Mouse (Mus musculus) G1E (cell line): ENCODE data around the gene Mars2. TPM values are rescaled to one million over a fixed set of nuclear protein-coding genes. Genes with fewer than 3 reads are reported as not detected.

ENCODE experiments used
- ATAC-seq: 2 replicates; pipeline ENCODE4 v1.8.0; 2016; ENCODE audit warnings: mild to moderate bottlenecking; ENCODE audit not compliant: insufficient number of reproducible peaks, poor library complexity, low FRiP score, severe bottlenecking; ENCODE audit errors: extremely low read depth
- DNase-seq: peaks from one replicate; pipeline ENCODE4 v3.0.0; 2012; ENCODE audit warnings: low spot score
- H3K27me3 ChIP-seq: 2 replicates; pipeline ENCODE4 v1.6.1; 2012; ENCODE audit warnings: mild to moderate bottlenecking, low read length, inconsistent platforms; ENCODE audit not compliant: insufficient read depth
- H3K36me3 ChIP-seq: replicated peaks from 2 replicates; pipeline ENCODE3; 2012; ENCODE audit warnings: mild to moderate bottlenecking, inconsistent platforms
- H3K4me1 ChIP-seq: 2 replicates; pipeline ENCODE4 v1.6.1; 2012; ENCODE audit warnings: low read depth, low read length, inconsistent platforms, mixed read lengths; ENCODE audit not compliant: insufficient read depth
- H3K4me3 ChIP-seq: 2 replicates; pipeline ENCODE4 v1.5.1; 2012; ENCODE audit warnings: low read depth, mild to moderate bottlenecking, inconsistent platforms, low read length, moderate library complexity, mixed read lengths
- H3K9me3 ChIP-seq: replicated peaks from 2 replicates; pipeline ENCODE4 v1.6.1; 2012; ENCODE audit warnings: inconsistent platforms
- CTCF ChIP-seq: IDR thresholded peaks from 2 replicates; pipeline ENCODE4 v1.5.1; 2012; ENCODE audit warnings: low read depth, low read length, inconsistent platforms, mixed read lengths
- GATA1 ChIP-seq: IDR thresholded peaks from 2 replicates; pipeline ENCODE4 v1.6.1; 2012; ENCODE audit warnings: borderline replicate concordance, low read length, inconsistent platforms, mixed read lengths
- GATA2 ChIP-seq: IDR thresholded peaks from 2 replicates; pipeline ENCODE4 v1.6.1; 2012; ENCODE audit warnings: low read depth, low read length, inconsistent platforms, borderline replicate concordance
- POLR2AphosphoS5 ChIP-seq: IDR thresholded peaks from 2 replicates; pipeline ENCODE4 v1.6.1; 2012; ENCODE audit warnings: low read depth, low read length, inconsistent platforms; ENCODE audit not compliant: insufficient replicate concordance
- TAL1 ChIP-seq: conservative IDR thresholded peaks from 2 replicates; pipeline ENCODE4 v1.6.1; 2012; ENCODE audit warnings: low read depth, low read length, inconsistent platforms, mixed read lengths
- polyA plus RNA-seq: library from polyadenylated mRNA; stranded (reverse); fragments of >175 nt; gene quantifications from 2 replicates; pipeline ENCODE4 v1.2.3, GENCODE M21; 2012
- total RNA-seq, 2 experiments: library from RNA; stranded (forward) in 1 of 2; stranded (reverse) in 1 of 2; fragments of 200-1000 nt in 1 of 2; fragments of >200 nt in 1 of 2; fragmentation: Nextera tagmentation in 1 of 2; gene quantifications; 2 replicates each; pipeline ENCODE4 v1.2.3; 2014 to 2017

The Mars2 gene
- total RNA-seq (2014; fragmentation: Nextera tagmentation) (9.6 and 12.0 TPM in 2 replicates), total RNA-seq (2017) (12.4 and 13.3 TPM in 2 replicates), polyA plus RNA-seq (3.3 and 3.8 TPM in 2 replicates)

DNA sequence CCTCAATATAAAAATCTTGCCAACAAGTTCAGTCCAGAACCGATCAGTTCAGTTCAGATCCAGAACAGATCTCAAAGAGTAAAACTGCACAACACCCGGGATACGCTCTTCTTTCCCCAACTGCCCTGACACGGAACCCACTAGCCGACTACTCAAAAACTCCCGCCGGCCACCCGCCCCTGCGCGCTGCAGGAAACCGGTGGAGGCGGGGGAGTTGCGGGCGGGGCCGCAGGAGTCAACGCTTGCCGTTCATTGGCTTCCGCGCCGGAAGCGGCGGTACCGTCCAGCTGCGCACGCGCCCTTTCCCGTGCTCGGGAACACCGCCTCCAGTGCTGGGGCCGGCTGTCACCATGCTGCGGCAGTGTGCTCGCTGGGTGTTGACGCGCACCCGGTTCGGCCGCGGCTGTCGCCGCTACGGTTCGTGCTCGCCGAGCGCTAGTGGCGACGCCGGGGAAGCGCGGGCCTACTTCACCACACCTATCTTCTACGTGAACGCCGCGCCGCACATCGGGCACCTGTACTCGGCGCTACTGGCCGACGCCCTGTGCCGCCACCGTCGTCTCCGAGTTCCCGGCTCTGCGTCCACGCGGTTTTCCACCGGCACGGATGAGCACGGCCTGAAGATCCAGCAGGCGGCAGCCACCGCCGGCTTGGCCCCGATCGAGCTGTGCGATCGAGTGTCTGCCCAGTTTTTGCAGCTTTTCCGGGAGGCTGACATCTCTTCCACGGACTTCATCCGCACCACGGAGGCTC lies at the start of gene Mars2:
Gene Mars2, plus strand, starts transcription at position 288 of the 753 bp plus-strand sequence.
- ATAC-seq (peak; percentile 84), DNase-seq (peak; percentile 98)
- peak within 1 kb of the TSS; percentile 86 for H3K4me3 ChIP-seq
- TF ChIP-seq TAL1 (no peak), GATA1 (no peak), POLR2AphosphoS5 (no peak), CTCF (no peak), GATA2 (no peak)
- H3K27me3 ChIP-seq, result peaks cover 6% of the 10 kb centered on the region
- H3K9me3 ChIP-seq, result no peaks in the 10 kb centered on the region
- H3K4me1 ChIP-seq, result peaks cover 50% of the 10 kb centered on the region
- peaks cover 27% of the 10 kb centered on the region for H3K36me3 ChIP-seq

DNA sequence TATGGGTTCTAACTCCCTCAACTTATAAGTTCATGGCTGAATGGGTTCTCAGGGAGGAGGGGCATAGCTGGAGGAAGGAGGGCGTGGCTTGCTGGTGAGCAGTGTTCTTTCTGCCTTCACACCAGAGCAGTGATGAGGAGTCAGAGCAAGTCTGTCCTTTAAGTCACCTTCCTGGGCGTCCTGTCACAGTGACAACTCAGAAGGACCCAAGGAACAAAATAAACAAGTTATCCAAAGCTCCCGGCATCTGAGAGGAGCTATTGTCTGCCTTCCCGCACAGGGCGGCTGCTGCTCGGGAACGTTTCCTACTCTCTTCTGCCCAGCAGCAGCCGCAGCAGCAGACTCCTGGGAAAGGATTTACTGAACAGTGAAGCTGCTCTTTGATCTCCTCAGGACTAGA lies 45.0 kb upstream of the Mars2 start:
- Histone ChIP-seq H3K4me3 (no peak overlapping the region), H3K27me3 (peaks cover 11% of the 10 kb centered on the region), H3K9me3 (no peaks in the 10 kb centered on the region), H3K4me1 (0 out of 2 replicates have a peak, but pooled peaks cover 2% of the 10 kb centered on the region), H3K36me3 (no peaks in the 10 kb centered on the region)
- ATAC-seq (no peak), DNase-seq (no peak)
- TF ChIP-seq GATA1, result no peak
- TF ChIP-seq GATA2, result no peak
- no peak for TF ChIP-seq POLR2AphosphoS5
- TF ChIP-seq TAL1, result no peak
- TF ChIP-seq CTCF, result no peak

DNA sequence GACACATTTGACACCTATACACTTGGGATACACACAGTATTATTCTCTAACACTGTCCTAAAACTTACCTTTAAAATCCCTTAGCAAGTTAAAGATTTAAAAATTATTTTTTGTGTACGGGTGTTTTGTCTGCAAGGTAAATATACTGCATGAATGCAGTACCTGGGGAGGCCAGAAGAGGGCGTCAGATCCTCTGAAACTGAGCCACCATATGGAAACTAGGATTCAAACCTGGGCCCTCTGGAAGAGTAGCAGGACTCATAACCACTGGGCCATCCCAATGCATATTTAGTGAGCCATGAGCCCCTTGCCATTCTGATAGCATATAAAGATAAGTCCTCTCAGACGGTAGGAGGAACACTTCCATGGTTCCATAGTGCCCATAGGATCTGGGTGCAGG lies 44.2 kb upstream of the Mars2 start:
- H3K27me3 ChIP-seq, result peaks cover 6% of the 10 kb centered on the region; the same call in 1 of the 2 replicates
- TF ChIP-seq CTCF (peak; percentile 74), GATA1 (no peak)
- no peak for DNase-seq
- H3K4me3 ChIP-seq, result no peak overlapping the region
- no peak for ATAC-seq
- H3K4me1 ChIP-seq, result 0 out of 2 replicates have a peak, but pooled peaks cover 2% of the 10 kb centered on the region
- no peaks in the 10 kb centered on the region for H3K36me3 ChIP-seq
- no peaks in the 10 kb centered on the region for H3K9me3 ChIP-seq

DNA sequence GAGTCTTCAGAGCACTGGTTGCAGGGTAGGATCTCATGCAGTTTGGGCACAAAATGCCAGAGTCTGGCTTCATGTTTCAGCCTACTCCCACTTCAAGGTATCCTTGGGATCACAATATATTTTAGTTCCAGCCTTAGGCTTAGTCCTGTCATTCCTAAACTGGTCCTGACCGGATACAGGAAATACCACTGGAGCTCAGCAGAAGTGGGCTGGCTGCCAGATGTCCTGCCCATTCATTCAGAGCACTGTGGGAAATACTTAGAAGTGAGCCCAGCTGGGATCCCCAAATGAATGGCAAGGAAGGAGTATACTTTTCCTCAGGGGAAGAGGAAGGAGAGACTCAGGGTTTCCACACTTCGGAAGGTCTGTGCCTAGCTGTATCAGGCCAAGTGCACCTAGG lies 43.7 kb upstream of the Mars2 start:
- DNase-seq (no peak), ATAC-seq (no peak)
- H3K9me3 ChIP-seq, result no peaks in the 10 kb centered on the region
- peaks cover 5% of the 10 kb centered on the region; the same call in 1 of the 2 replicates for H3K27me3 ChIP-seq
- no peak overlapping the region for H3K4me3 ChIP-seq
- TF ChIP-seq GATA2, result no peak
- TF ChIP-seq GATA1, result no peak
- TF ChIP-seq POLR2AphosphoS5, result no peak
- TF ChIP-seq CTCF, result no peak
- no peak for TF ChIP-seq TAL1
- no peaks in the 10 kb centered on the region for H3K36me3 ChIP-seq
- H3K4me1 ChIP-seq, result 0 out of 2 replicates have a peak, but pooled peaks cover 2% of the 10 kb centered on the region

DNA sequence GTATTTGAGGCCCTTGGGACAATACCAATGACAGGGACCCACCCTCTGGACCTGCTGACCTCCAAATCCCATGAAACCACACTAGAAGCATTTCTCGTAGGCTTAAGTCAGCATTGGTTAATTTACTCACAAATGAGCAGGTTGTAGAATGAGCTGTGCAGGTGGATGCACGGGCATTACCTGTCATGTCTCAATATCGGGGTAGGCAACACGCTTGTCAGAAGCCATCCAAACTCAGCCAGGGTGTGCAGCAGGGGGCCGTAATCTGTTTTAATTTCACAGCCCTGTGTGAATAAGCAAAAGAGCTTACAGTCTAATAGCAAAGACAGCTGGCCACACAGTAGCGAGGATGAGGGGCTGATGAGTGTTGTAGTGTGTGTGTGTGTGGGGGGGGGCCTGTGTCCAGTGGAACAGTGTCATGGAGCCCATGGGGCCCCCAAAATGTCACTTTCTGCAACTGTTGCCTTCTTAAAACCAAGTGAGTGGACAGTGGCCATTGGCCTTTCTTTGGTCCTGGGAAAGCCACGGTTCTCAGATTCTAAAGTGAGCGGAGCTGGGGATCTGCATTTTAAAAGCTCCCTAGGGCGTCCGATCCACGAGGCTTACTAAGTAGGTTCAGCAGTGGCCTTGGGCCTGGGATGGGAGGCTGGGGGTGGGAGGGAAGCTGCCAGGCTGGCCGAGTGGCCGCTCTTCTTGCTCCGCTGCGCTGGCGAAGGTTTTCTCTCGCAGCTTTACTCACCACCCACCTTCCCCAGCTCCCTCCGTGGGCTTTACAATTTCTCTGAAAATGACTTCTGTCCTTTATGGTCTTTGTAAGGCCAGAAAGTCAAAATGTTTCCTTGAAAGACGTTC lies 42.7 kb upstream of the Mars2 start:
- no peak for DNase-seq

DNA sequence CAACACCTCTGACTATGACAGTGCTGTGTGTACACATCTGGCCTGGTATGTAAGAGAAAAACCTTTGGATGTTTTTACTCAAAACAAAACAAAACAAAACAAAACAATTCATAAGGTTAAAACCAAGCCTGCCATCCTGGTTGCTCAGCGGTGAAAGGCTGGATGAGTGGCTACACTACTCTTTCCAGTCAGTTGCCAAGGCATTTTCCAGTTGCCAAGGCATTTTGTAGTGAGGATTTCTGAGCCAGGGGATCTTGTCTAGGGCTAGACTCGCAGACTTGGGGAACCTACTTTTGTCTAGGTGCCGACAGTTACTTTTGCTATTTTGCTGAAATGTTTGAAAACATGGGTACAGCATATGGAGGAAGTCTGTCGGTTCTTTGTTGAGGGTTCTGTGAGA lies 42.0 kb upstream of the Mars2 start:
- Histone ChIP-seq H3K27me3 (peaks cover 7% of the 10 kb centered on the region; the same call in 1 of the 2 replicates), H3K4me1 (peaks cover 4% of the 10 kb centered on the region), H3K36me3 (no peaks in the 10 kb centered on the region), H3K9me3 (no peaks in the 10 kb centered on the region), H3K4me3 (no peak overlapping the region)
- ATAC-seq (no peak), DNase-seq (no peak)
- no peak for TF ChIP-seq CTCF

More for the DNA sequence above, 42.7 kb upstream of the Mars2 start:
- TF ChIP-seq POLR2AphosphoS5, result no peak
- no peak for TF ChIP-seq GATA1
- TF ChIP-seq TAL1, result no peak
- no peak for TF ChIP-seq CTCF
- TF ChIP-seq GATA2, result no peak
- Histone ChIP-seq H3K27me3 (peaks cover 7% of the 10 kb centered on the region; the same call in 1 of the 2 replicates), H3K4me1 (peaks cover 4% of the 10 kb centered on the region), H3K36me3 (no peaks in the 10 kb centered on the region), H3K4me3 (no peak overlapping the region), H3K9me3 (no peaks in the 10 kb centered on the region)
- no peak for ATAC-seq
